Mouse (Mus musculus) limb, embryonic 11.5 days (tissue): ENCODE measurements around the gene Cym. TPM values are rescaled to one million over a fixed set of nuclear protein-coding genes. Genes with fewer than 3 reads are reported as not detected.

Experiments
- ATAC-seq: fragments of 200-750 bp; cut with Nextera tagmentation; 2 replicates; pipeline ENCODE4 v1.8.0; 2017; ENCODE audit warnings: low read depth; ENCODE audit not compliant: insufficient number of reproducible peaks, low FRiP score, low TSS enrichment
- DNase-seq: peaks from one replicate; pipeline ENCODE4 v3.0.0-alpha.2; 2015; ENCODE audit warnings: low spot score
- H3K27ac ChIP-seq: fragments of 300-500 bp; sonication (generic); replicated peaks from 2 replicates; pipeline ENCODE4 v1.5.1; 2014; ENCODE audit warnings: low read depth, mild to moderate bottlenecking, low read length
- H3K27me3 ChIP-seq: fragments of 300-500 bp; sonication (generic); 2 replicates; pipeline ENCODE4 v1.6.1; 2014; ENCODE audit warnings: mild to moderate bottlenecking, low read length, mixed read lengths; ENCODE audit not compliant: control insufficient read depth, insufficient read depth
- H3K36me3 ChIP-seq: fragments of 300-500 bp; sonication (generic); 2 replicates; pipeline ENCODE4 v1.6.1; 2014; ENCODE audit warnings: mild to moderate bottlenecking, low read length, moderate library complexity, mixed read lengths; ENCODE audit not compliant: control insufficient read depth, insufficient read depth
- H3K4me1 ChIP-seq: fragments of 300-500 bp; sonication (generic); 2 replicates; pipeline ENCODE4 v1.6.1; 2014; ENCODE audit warnings: low read length, mixed read lengths; ENCODE audit not compliant: control insufficient read depth, insufficient read depth
- H3K4me2 ChIP-seq: fragments of 300-500 bp; sonication (generic); 2 replicates; pipeline ENCODE4 v1.6.1; 2014; ENCODE audit warnings: low read depth, mild to moderate bottlenecking, moderate library complexity; ENCODE audit not compliant: severe bottlenecking
- H3K4me3 ChIP-seq: fragments of 300-500 bp; sonication (generic); 2 replicates; pipeline ENCODE4 v1.5.1; 2014; ENCODE audit warnings: low read depth, low read length
- H3K9ac ChIP-seq: fragments of 300-500 bp; sonication (generic); 2 replicates; pipeline ENCODE4 v1.6.1; 2014; ENCODE audit warnings: mild to moderate bottlenecking, low read length
- H3K9me3 ChIP-seq: fragments of 300-500 bp; sonication (generic); 2 replicates; pipeline ENCODE4 v1.6.1; 2016; ENCODE audit warnings: low read length; ENCODE audit not compliant: control insufficient read depth
- WGBS: fragments of 180-500 bp; shearing (Covaris S2); extraction: QIAGEN DNeasy Blood & Tissue Kit; methylation state at CpG from one replicate; pipeline ENCODE4 v1.1.7; 2014; 5-methylcytosine and 5-hydroxymethylcytosine counted together
- polyA plus RNA-seq: library from polyadenylated mRNA; unstranded; fragments of >200 nt; fragmentation: Nextera tagmentation; extraction: Ambion mirVana; gene quantifications from 2 replicates; pipeline ENCODE4 v1.2.1, GENCODE M21; 2014

Cym gene
- polyA plus RNA-seq, 1 experiment from 2014 or later, result not detected

DNA sequence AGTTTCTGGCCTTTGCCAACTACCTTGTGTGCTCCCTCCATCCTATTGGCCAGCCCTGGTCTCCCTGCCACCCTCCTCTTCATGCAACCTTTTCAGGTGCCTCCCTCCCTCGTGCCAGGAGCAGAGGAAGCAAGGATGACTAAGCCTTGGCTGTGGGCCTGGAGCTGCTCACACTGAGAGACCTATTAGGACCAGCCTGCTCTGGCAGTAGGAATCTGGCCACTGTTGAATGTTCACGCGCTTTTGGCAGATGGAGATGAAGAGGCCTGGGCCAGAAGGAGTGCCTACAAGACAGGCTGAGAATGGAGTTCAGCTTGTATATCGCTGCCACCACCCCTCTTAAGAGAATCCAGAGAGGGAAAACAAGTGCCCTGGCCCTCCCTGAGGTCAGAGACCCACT lies 46.0 kb downstream of the Cym start:
- DNase-seq, result no peak
- H3K4me3 ChIP-seq, result no peak overlapping the region
- H3K4me1 ChIP-seq, result no peaks in the 10 kb centered on the region
- H3K27me3 ChIP-seq, result no peaks in the 10 kb centered on the region
- no peaks in the 10 kb centered on the region for H3K9me3 ChIP-seq
- 70% methylated on average over 4 of the region's 4 CpGs for WGBS
- H3K4me2 ChIP-seq, result no peak overlapping the region
- H3K27ac ChIP-seq, result no peak overlapping the region
- H3K36me3 ChIP-seq, result no peaks in the 10 kb centered on the region
- no peak for ATAC-seq
- no peak overlapping the region for H3K9ac ChIP-seq

DNA sequence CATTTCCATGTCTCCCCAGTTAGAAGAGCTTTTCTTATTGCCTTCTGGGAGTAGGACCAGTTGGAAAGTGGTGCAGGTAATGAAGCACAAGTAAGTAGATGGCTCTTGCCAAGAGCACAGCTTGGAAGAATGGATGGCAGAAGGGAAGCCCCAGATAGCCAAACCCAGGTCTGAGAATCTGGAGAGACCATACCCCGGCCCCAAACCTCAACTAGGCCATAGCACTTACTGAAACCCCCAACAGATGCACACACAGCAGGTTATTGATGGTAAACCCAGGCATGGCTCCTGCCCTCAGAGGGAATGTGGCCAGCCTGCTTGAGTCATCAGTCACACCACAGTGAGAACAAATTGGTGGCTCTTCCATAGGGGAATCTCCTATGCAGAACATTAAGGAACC lies 49.0 kb downstream of the Cym start:
- H3K4me2 ChIP-seq, result no peak overlapping the region
- H3K36me3 ChIP-seq, result no peaks in the 10 kb centered on the region
- H3K27ac ChIP-seq, result no peak overlapping the region
- DNase-seq (no peak), ATAC-seq (no peak)
- H3K4me1 ChIP-seq, result no peaks in the 10 kb centered on the region
- no peaks in the 10 kb centered on the region for H3K9me3 ChIP-seq
- no peak overlapping the region for H3K9ac ChIP-seq
- WGBS, result 90% methylated on average over 1 of the region's 1 CpGs
- H3K4me3 ChIP-seq, result no peak overlapping the region
- H3K27me3 ChIP-seq, result no peaks in the 10 kb centered on the region

DNA sequence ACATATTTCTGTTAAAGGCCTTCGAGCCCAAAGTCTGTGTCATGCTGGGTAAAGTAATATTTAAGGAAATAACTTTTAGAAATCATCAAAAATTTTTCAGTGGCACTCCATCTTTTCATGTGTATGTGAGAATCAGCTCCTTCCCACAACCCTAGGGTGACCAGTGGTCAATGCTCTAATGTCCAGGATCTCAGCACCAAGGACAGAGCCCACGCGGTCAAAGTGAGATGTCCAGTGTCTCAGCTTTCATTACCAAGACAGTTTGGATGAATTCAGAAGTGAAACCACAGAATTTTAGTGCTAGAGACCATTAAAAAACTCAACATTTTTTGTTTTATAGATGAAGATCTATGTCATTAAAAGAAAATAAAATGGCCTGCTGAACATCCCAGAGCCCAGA lies 49.6 kb downstream of the Cym start:
- ATAC-seq, result no peak

DNA sequence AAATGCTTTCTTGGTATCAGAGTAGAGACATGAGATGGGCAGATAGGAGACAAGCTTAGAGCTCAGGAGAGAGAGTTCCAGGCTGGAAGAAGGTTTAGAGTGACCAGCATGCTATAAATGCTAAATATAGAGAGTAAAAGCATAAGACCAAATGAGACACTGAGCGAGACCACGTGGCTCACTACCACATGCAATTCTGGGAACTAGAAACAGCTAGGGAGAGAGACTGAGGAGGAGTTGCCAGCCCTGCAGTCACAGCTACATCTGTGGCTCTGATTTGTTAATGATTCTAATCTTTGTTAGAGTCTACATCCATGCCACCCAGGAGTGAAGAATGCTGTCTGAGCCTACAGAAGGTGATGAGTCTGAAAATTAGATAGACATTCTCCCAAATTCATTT lies 52.0 kb downstream of the Cym start:
- ATAC-seq, result no peak
- no peak for DNase-seq
- 83% methylated on average over 2 of the region's 2 CpGs for WGBS
- H3K9me3 ChIP-seq, result no peaks in the 10 kb centered on the region
- H3K27me3 ChIP-seq, result no peaks in the 10 kb centered on the region
- no peak overlapping the region for H3K9ac ChIP-seq
- no peak overlapping the region for H3K27ac ChIP-seq
- no peaks in the 10 kb centered on the region for H3K4me1 ChIP-seq
- no peak overlapping the region for H3K4me3 ChIP-seq
- no peak overlapping the region for H3K4me2 ChIP-seq
- H3K36me3 ChIP-seq, result no peaks in the 10 kb centered on the region

More for the DNA sequence above, 49.6 kb downstream of the Cym start:
- WGBS, result 78% methylated on average over 3 of the region's 3 CpGs
- Histone ChIP-seq H3K4me2 (no peak overlapping the region), H3K4me1 (no peaks in the 10 kb centered on the region), H3K27me3 (no peaks in the 10 kb centered on the region), H3K27ac (no peak overlapping the region), H3K9ac (no peak overlapping the region), H3K36me3 (no peaks in the 10 kb centered on the region), H3K4me3 (no peak overlapping the region), H3K9me3 (no peaks in the 10 kb centered on the region)
- no peak for DNase-seq

DNA sequence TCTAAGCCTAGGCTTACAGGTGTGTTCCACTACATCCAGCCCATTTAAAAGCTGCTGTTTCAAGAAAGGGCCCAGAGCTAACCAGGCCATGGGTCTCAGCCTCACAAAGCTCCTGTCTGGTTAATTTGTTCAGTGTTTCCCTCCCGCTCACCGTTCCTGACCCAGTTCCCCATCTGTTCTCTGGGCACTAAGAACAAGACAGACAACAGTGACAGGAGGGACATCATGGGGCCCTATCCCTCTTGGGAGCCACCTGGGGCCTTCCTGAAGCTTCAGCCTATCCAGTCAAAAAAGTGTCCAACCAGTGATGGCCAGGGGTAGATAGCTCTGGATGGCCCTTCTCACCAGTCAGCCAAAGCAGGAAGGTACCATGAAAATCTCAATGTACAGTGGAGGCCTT lies 58.8 kb downstream of the Cym start:
- H3K4me3 ChIP-seq, result no peak overlapping the region
- no peaks in the 10 kb centered on the region for H3K36me3 ChIP-seq
- no peak overlapping the region for H3K4me2 ChIP-seq
- WGBS, result 93% methylated on average over 2 of the region's 2 CpGs
- no peak overlapping the region for H3K27ac ChIP-seq
- H3K4me1 ChIP-seq, result peaks cover 3% of the 10 kb centered on the region; the same call in 1 of the 2 replicates
- DNase-seq, result no peak
- no peak overlapping the region for H3K9ac ChIP-seq
- H3K9me3 ChIP-seq, result no peaks in the 10 kb centered on the region
- no peak for ATAC-seq
- H3K27me3 ChIP-seq, result no peaks in the 10 kb centered on the region; the same call in 1 of the 2 replicates

Other genes starting within 250 kb of the Cym start
- gene Kcna3, start 185.6 kb downstream of the Cym start, polyA plus RNA-seq, result 2.2 TPM in 2 replicates
- not detected in 2 replicates for gene Kcna2, start 120.6 kb downstream of the Cym start, polyA plus RNA-seq
- not detected in 2 replicates for gene Kcna10, start 38.7 kb downstream of the Cym start, polyA plus RNA-seq
- not detected in 2 replicates for gene A630076J17Rik, start 8.9 kb upstream of the Cym start, polyA plus RNA-seq
- 0.06 TPM in 1 of 2 replicates, not detected in the other for gene Prok1, start 18.0 kb upstream of the Cym start, polyA plus RNA-seq
- gene Lamtor5, start 57.1 kb upstream of the Cym start, polyA plus RNA-seq, result 174 and 175 TPM in 2 replicates
- gene Slc16a4, start 69.5 kb upstream of the Cym start, polyA plus RNA-seq, result 4.5 and 5.1 TPM in 2 replicates
- 19.0 and 22.6 TPM in 2 replicates for gene Rbm15, start 111.9 kb upstream of the Cym start, polyA plus RNA-seq
- 0.04 and 0.07 TPM in 2 replicates for gene Kcnc4, start 237.8 kb upstream of the Cym start, polyA plus RNA-seq